Comparison of ENCODE assay signal across 9 mouse cellular contexts in genomic region chr5:137610548-137611244, GRCm38 (mm10). TPM values are rescaled to one million over a fixed set of nuclear protein-coding genes. Genes with fewer than 3 reads are reported as not detected.
A peak's percentile ranks its signal among the peaks of the same experiment; 100 is the strongest.
DNase-seq lines count a peak whose midpoint lies in the region; ATAC-seq lines count a peak whose summit lies in the region.
"Had no signal": no experiment of that assay in that cellular context is flagged by ENCODE, and none has a peak within 500 bp of the region (broad histone marks: within the 10 kb centered on the region; RNA-seq: fewer than 3 reads in every experiment).

No protein-coding gene starts in this region.

- peaks cover 65% of the 10 kb centered on the region for H3K4me1 ChIP-seq in midbrain, embryonic 10.5 days
- H3K4me1 ChIP-seq in midbrain, embryonic 16.5 days (ENCODE audit: control insufficient read depth, insufficient read depth, low read length), result peaks cover 3% of the 10 kb centered on the region
- H3K4me1 ChIP-seq in hindbrain, embryonic 15.5 days (replicated peaks), result peaks cover 12% of the 10 kb centered on the region
- H3K4me1 ChIP-seq in liver, embryonic 12.5 days, result peaks cover 58% of the 10 kb centered on the region

- DNase-seq in midbrain, embryonic 10.5 days (ENCODE audit: low spot score), result peak; percentile 66
- peak; percentile 89 for DNase-seq in gastrocnemius, adult 18-20 months (ENCODE audit: low spot score)
- peak; percentile 86 for DNase-seq in skeletal muscle tissue, adult 2 months (ENCODE audit: low read depth, low spot score)
- no peak for DNase-seq in left cerebral cortex, postnatal 14 days (ENCODE audit: low spot score in 2 of 2)

- no peak overlapping the region for H3K9ac ChIP-seq in midbrain, embryonic 16.5 days (ENCODE audit: low read depth, low read length)
- H3K9ac ChIP-seq in hindbrain, embryonic 15.5 days, result no peak overlapping the region
- 0 out of 2 replicates have a peak overlapping the region, but pooled peaks have one; percentile 2 for H3K9ac ChIP-seq in liver, embryonic 12.5 days

- H3K27me3 ChIP-seq in midbrain, embryonic 10.5 days (ENCODE audit: low read depth, poor library complexity, severe bottlenecking), result peaks cover 37% of the 10 kb centered on the region
- H3K27me3 ChIP-seq in midbrain, embryonic 16.5 days (ENCODE audit: control insufficient read depth, insufficient read depth, low read depth, low read length), result peaks cover 12% of the 10 kb centered on the region
- peaks cover 18% of the 10 kb centered on the region for H3K27me3 ChIP-seq in hindbrain, embryonic 15.5 days
- peaks cover 30% of the 10 kb centered on the region for H3K27me3 ChIP-seq in liver, embryonic 12.5 days (replicated peaks)

- WGBS in midbrain, embryonic 10.5 days, result 19% methylated on average over 12 of the region's 12 CpGs
- 23% methylated on average over 11 of the region's 12 CpGs for WGBS in midbrain, embryonic 16.5 days
- 13% methylated on average over 12 of the region's 12 CpGs for WGBS in hindbrain, embryonic 15.5 days
- WGBS in liver, embryonic 12.5 days (ENCODE audit: insufficient replicate concordance), result 33% methylated on average over 12 of the region's 12 CpGs

- peak overlapping the region; percentile 76 for H3K27ac ChIP-seq in midbrain, embryonic 10.5 days (replicated peaks)
- no peak overlapping the region for H3K27ac ChIP-seq in midbrain, embryonic 16.5 days (ENCODE audit: low read length)
- H3K27ac ChIP-seq in hindbrain, embryonic 15.5 days (replicated peaks), result peak overlapping the region; percentile 36; the same call in 1 of the 2 replicates
- peak overlapping the region; percentile 59 for H3K27ac ChIP-seq in liver, embryonic 12.5 days

- H3K36me3 ChIP-seq in midbrain, embryonic 10.5 days, result peaks cover 14% of the 10 kb centered on the region; the same call in 1 of the 2 replicates
- no peaks in the 10 kb centered on the region for H3K36me3 ChIP-seq in midbrain, embryonic 16.5 days (ENCODE audit: control insufficient read depth, insufficient read depth, low read length)
- no peaks in the 10 kb centered on the region for H3K36me3 ChIP-seq in hindbrain, embryonic 15.5 days
- peaks cover 17% of the 10 kb centered on the region for H3K36me3 ChIP-seq in liver, embryonic 12.5 days

- no peak for ATAC-seq in midbrain, embryonic 16.5 days
- no peak for ATAC-seq in hindbrain, embryonic 15.5 days (ENCODE audit: low FRiP score, low read depth)
- no peak for ATAC-seq in liver, embryonic 12.5 days
- ATAC-seq in activated CD4-positive, CD25-positive, alpha-beta regulatory T cell, adult 4 months, result no peak

- no peaks in the 10 kb centered on the region for H3K9me3 ChIP-seq in midbrain, embryonic 10.5 days (replicated peaks)
- no peaks in the 10 kb centered on the region for H3K9me3 ChIP-seq in midbrain, embryonic 16.5 days (replicated peaks; ENCODE audit: control insufficient read depth, low read length, poor library complexity, severe bottlenecking)
- H3K9me3 ChIP-seq in hindbrain, embryonic 15.5 days, result no peaks in the 10 kb centered on the region
- no peaks in the 10 kb centered on the region for H3K9me3 ChIP-seq in liver, embryonic 12.5 days (replicated peaks)
- H3K9me3 ChIP-seq: G1E had no signal

- peak overlapping the region; percentile 25 for H3K4me3 ChIP-seq in midbrain, embryonic 10.5 days
- no peak overlapping the region for H3K4me3 ChIP-seq in midbrain, embryonic 16.5 days (ENCODE audit: low read depth, low read length)
- H3K4me3 ChIP-seq in hindbrain, embryonic 15.5 days, result no peak overlapping the region
- H3K4me3 ChIP-seq in liver, embryonic 12.5 days, result peak overlapping the region; percentile 7

- intact Hi-C loops in left cerebral cortex, postnatal 14 days (cut with DNase I), result no loop called here

- H3K4me2 ChIP-seq in midbrain, embryonic 16.5 days (ENCODE audit: low read length), result no peak overlapping the region
- H3K4me2 ChIP-seq in hindbrain, embryonic 15.5 days, result no peak overlapping the region
- peak overlapping the region; percentile 39 for H3K4me2 ChIP-seq in liver, embryonic 12.5 days

RNA-seq across cellular contexts. Expression of gene Pcolce, which starts 2.9 kb away (rescaled TPM):
- 61.4 and 68.2 TPM in 2 replicates for polyA plus RNA-seq in midbrain, embryonic 10.5 days (2016; fragmentation: Nextera tagmentation; extraction: Ambion mirVana)
- polyA plus RNA-seq in midbrain, embryonic 16.5 days (2015; fragmentation: Nextera tagmentation; extraction: Ambion mirVana), result 11.9 and 13.3 TPM in 2 replicates
- total RNA-seq in gastrocnemius, adult 18-20 months (2021), result 10 to 100 TPM; 31.2 to 44.1 TPM
- polyA plus RNA-seq in hindbrain, embryonic 15.5 days (2015; fragmentation: Nextera tagmentation; extraction: Ambion mirVana), result 16.6 and 19.4 TPM in 2 replicates
- 21.1 and 22.1 TPM in 2 replicates for polyA plus RNA-seq in liver, embryonic 12.5 days (2016; fragmentation: Nextera tagmentation; extraction: Ambion mirVana)
- polyA plus RNA-seq in activated CD4-positive, CD25-positive, alpha-beta regulatory T cell, adult 4 months (2017; shearing (Covaris generic)), result under 1 TPM in 1 of 2 experiments, not detected in 1; 0.53 TPM
- total RNA-seq in left cerebral cortex, postnatal 14 days (2021), result 10 to 100 TPM; 12.9 to 14.6 TPM

RNA-seq across cellular contexts. Expression of gene Mospd3, which starts 9.8 kb away (rescaled TPM):
- polyA plus RNA-seq in midbrain, embryonic 10.5 days (2016; fragmentation: Nextera tagmentation; extraction: Ambion mirVana), result 14.0 and 19.4 TPM in 2 replicates
- polyA plus RNA-seq in midbrain, embryonic 16.5 days (2015; fragmentation: Nextera tagmentation; extraction: Ambion mirVana), result 57.2 and 60.9 TPM in 2 replicates
- total RNA-seq in gastrocnemius, adult 18-20 months (2021), result 1 to 10 TPM; 8.8 to 8.9 TPM
- polyA plus RNA-seq in hindbrain, embryonic 15.5 days (2015; fragmentation: Nextera tagmentation; extraction: Ambion mirVana), result 59.7 and 73.5 TPM in 2 replicates
- 45.5 and 48.4 TPM in 2 replicates for polyA plus RNA-seq in liver, embryonic 12.5 days (2016; fragmentation: Nextera tagmentation; extraction: Ambion mirVana)
- polyA plus RNA-seq in activated CD4-positive, CD25-positive, alpha-beta regulatory T cell, adult 4 months (2017; shearing (Covaris generic)), result 10 to 100 TPM; 33.2 to 38.8 TPM
- 10 to 100 TPM; 32.7 to 33.5 TPM for total RNA-seq in left cerebral cortex, postnatal 14 days (2021)

RNA-seq across cellular contexts. Expression of gene Fbxo24, which starts 18.1 kb away (rescaled TPM):
- 0.25 and 0.28 TPM in 2 replicates for polyA plus RNA-seq in midbrain, embryonic 10.5 days (2016; fragmentation: Nextera tagmentation; extraction: Ambion mirVana)
- polyA plus RNA-seq in midbrain, embryonic 16.5 days (2015; fragmentation: Nextera tagmentation; extraction: Ambion mirVana), result 0.11 and 0.12 TPM in 2 replicates
- total RNA-seq in gastrocnemius, adult 18-20 months (2021), result under 1 TPM in 1 of 2 experiments, not detected in 1; 0.21 TPM
- 0.12 and 0.31 TPM in 2 replicates for polyA plus RNA-seq in hindbrain, embryonic 15.5 days (2015; fragmentation: Nextera tagmentation; extraction: Ambion mirVana)
- 0.10 TPM in 1 of 2 replicates, not detected in the other for polyA plus RNA-seq in liver, embryonic 12.5 days (2016; fragmentation: Nextera tagmentation; extraction: Ambion mirVana)
- under 1 TPM in 1 of 2 experiments, not detected in 1; 0.33 TPM for polyA plus RNA-seq in activated CD4-positive, CD25-positive, alpha-beta regulatory T cell, adult 4 months (2017; shearing (Covaris generic))
- total RNA-seq in left cerebral cortex, postnatal 14 days (2021), result under 1 TPM in 1 of 2 experiments, not detected in 1; 0.15 TPM

RNA-seq across cellular contexts. Expression of gene Lrch4, which starts 18.2 kb away (rescaled TPM):
- polyA plus RNA-seq in midbrain, embryonic 10.5 days (2016; fragmentation: Nextera tagmentation; extraction: Ambion mirVana), result 27.2 and 32.7 TPM in 2 replicates
- 18.8 and 19.2 TPM in 2 replicates for polyA plus RNA-seq in midbrain, embryonic 16.5 days (2015; fragmentation: Nextera tagmentation; extraction: Ambion mirVana)
- total RNA-seq in gastrocnemius, adult 18-20 months (2021), result 10 to 100 TPM; 15.0 to 18.0 TPM
- polyA plus RNA-seq in hindbrain, embryonic 15.5 days (2015; fragmentation: Nextera tagmentation; extraction: Ambion mirVana), result 17.2 and 18.2 TPM in 2 replicates
- polyA plus RNA-seq in liver, embryonic 12.5 days (2016; fragmentation: Nextera tagmentation; extraction: Ambion mirVana), result 33.4 and 36.0 TPM in 2 replicates
- 10 to 100 TPM; 61.6 to 68.6 TPM for polyA plus RNA-seq in activated CD4-positive, CD25-positive, alpha-beta regulatory T cell, adult 4 months (2017; shearing (Covaris generic))
- total RNA-seq in left cerebral cortex, postnatal 14 days (2021), result 10 to 100 TPM in 1 of 2 experiments, 1 to 10 TPM in 1; 7.1 to 13.7 TPM

RNA-seq across cellular contexts. Expression of gene Gm20605, which starts 18.3 kb away (rescaled TPM):
- 14.0 and 15.4 TPM in 2 replicates for polyA plus RNA-seq in midbrain, embryonic 10.5 days (2016; fragmentation: Nextera tagmentation; extraction: Ambion mirVana)
- 8.2 and 9.2 TPM in 2 replicates for polyA plus RNA-seq in midbrain, embryonic 16.5 days (2015; fragmentation: Nextera tagmentation; extraction: Ambion mirVana)
- total RNA-seq in gastrocnemius, adult 18-20 months (2021), result 1 to 10 TPM; 1.0 to 2.2 TPM
- polyA plus RNA-seq in hindbrain, embryonic 15.5 days (2015; fragmentation: Nextera tagmentation; extraction: Ambion mirVana), result 7.4 and 9.2 TPM in 2 replicates
- polyA plus RNA-seq in liver, embryonic 12.5 days (2016; fragmentation: Nextera tagmentation; extraction: Ambion mirVana), result 7.8 and 9.0 TPM in 2 replicates
- 10 to 100 TPM in 1 of 2 experiments, 1 to 10 TPM in 1; 8.1 to 10.2 TPM for polyA plus RNA-seq in activated CD4-positive, CD25-positive, alpha-beta regulatory T cell, adult 4 months (2017; shearing (Covaris generic))
- total RNA-seq in left cerebral cortex, postnatal 14 days (2021), result 10 to 100 TPM in 1 of 2 experiments, 1 to 10 TPM in 1; 8.8 to 10.6 TPM

Comparison
In these comparisons a context has a peak if more than half of its experiments do, and no peak if none do; other contexts are left out.
1. H3K4me3 ChIP-seq: peak in midbrain, embryonic 10.5 days (single experiment) and liver, embryonic 12.5 days (single experiment); none in midbrain, embryonic 16.5 days (single experiment) and hindbrain, embryonic 15.5 days (single experiment).
2. DNase-seq: peak in midbrain, embryonic 10.5 days (single experiment), gastrocnemius, adult 18-20 months (single experiment) and skeletal muscle tissue, adult 2 months (single experiment); none in left cerebral cortex, postnatal 14 days (0 of 2).